Mouse (Mus musculus) cerebellum, adult 2 months (tissue): ENCODE measurements around the gene Arglu1. TPM values are rescaled to one million over a fixed set of nuclear protein-coding genes. Genes with fewer than 3 reads are reported as not detected.

ENCODE experiments used
- DNase-seq, 2 experiments: peaks; one replicate each; pipeline ENCODE4 v3.0.0; 2021
- H3K27ac ChIP-seq: fragments of 200-500 bp; 2 replicates; pipeline ENCODE4 v1.5.1; 2012; ENCODE audit warnings: low read length, control low read depth, inconsistent platforms; ENCODE audit not compliant: insufficient read depth
- H3K27me3 ChIP-seq: fragments of 200-500 bp; 2 replicates; pipeline ENCODE4 v1.6.1; 2012; ENCODE audit warnings: inconsistent platforms, mild to moderate bottlenecking, low read length, moderate library complexity; ENCODE audit not compliant: control insufficient read depth, insufficient read depth
- H3K4me1 ChIP-seq: fragments of 200-500 bp; 2 replicates; pipeline ENCODE4 v1.6.1; 2011; ENCODE audit warnings: low read length; ENCODE audit not compliant: control insufficient read depth, insufficient read depth
- H3K4me3 ChIP-seq: fragments of 200-500 bp; replicated peaks from 2 replicates; pipeline ENCODE3; 2011; ENCODE audit warnings: mild to moderate bottlenecking, low read depth, low read length, control low read depth; ENCODE audit not compliant: insufficient read depth
- CTCF ChIP-seq: fragments of 200-500 bp; IDR thresholded peaks from 2 replicates; pipeline ENCODE4 v1.5.1; 2011; ENCODE audit warnings: low read depth, mild to moderate bottlenecking, control low read depth, low read length, moderate library complexity, borderline replicate concordance; ENCODE audit not compliant: insufficient read depth
- POLR2A ChIP-seq: fragments of 200-500 bp; IDR thresholded peaks from 2 replicates; pipeline ENCODE4 v1.6.1; 2011; ENCODE audit warnings: low read length, control low read depth, borderline replicate concordance; ENCODE audit not compliant: insufficient read depth
- WGBS: fragments of 180-500 bp; shearing (Covaris S2); methylation state at CpG from one replicate; pipeline ENCODE4 v1.1.7; 2018; 5-methylcytosine and 5-hydroxymethylcytosine counted together
- polyA plus RNA-seq: library from polyadenylated mRNA; depleted of rRNA; stranded (reverse); fragments of >200 nt; gene quantifications from 2 replicates; pipeline ENCODE4 v1.2.3, GENCODE M21; 2012; rRNA removed

Gene Arglu1
- polyA plus RNA-seq, 1 experiment: 106 TPM

- no peak for TF ChIP-seq CTCF
- TF ChIP-seq POLR2A: no peak
- WGBS: 37% methylated on average over 8 of the region's 8 CpGs
- Histone ChIP-seq H3K4me3 (no peak overlapping the region), H3K27ac (no peak overlapping the region), H3K27me3 (no peaks in the 10 kb centered on the region), H3K4me1 (peaks cover 7% of the 10 kb centered on the region; the same call in 1 of the 2 replicates)
- peak in 1 of 2 experiments; percentile 27 for DNase-seq
Measured at GRCm38 (mm10) chr8:8623486-8623885, 66.8 kb downstream of the Arglu1 start.

- no peak for TF ChIP-seq POLR2A
- 10% methylated on average over 3 of the region's 3 CpGs for WGBS
- peak in 1 of 2 experiments; percentile 41 for DNase-seq
- H3K27ac ChIP-seq: no peak overlapping the region
- peaks cover 7% of the 10 kb centered on the region; the same call in 1 of the 2 replicates for H3K4me1 ChIP-seq
- no peak overlapping the region for H3K4me3 ChIP-seq
- no peaks in the 10 kb centered on the region for H3K27me3 ChIP-seq
Measured at GRCm38 (mm10) chr8:8622476-8622875, 67.8 kb downstream of the Arglu1 start.

GRCm38 (mm10) chr8:8622031-8622430 lies 68.3 kb downstream of the Arglu1 start:
- DNase-seq: peak; percentile 15 to 24
- H3K4me3 ChIP-seq: peak overlapping the region; percentile 1
- peaks cover 7% of the 10 kb centered on the region; the same call in 1 of the 2 replicates for H3K4me1 ChIP-seq
- H3K27me3 ChIP-seq: no peaks in the 10 kb centered on the region
- 15% methylated on average over 12 of the region's 12 CpGs for WGBS
- H3K27ac ChIP-seq: no peak overlapping the region
- TF ChIP-seq CTCF (no peak), POLR2A (no peak)

GRCm38 (mm10) chr8:8621236-8621917 lies 68.9 kb downstream of the Arglu1 start:
- Histone ChIP-seq H3K27me3 (no peaks in the 10 kb centered on the region), H3K4me3 (no peak overlapping the region), H3K27ac (no peak overlapping the region), H3K4me1 (peaks cover 7% of the 10 kb centered on the region; the same call in 1 of the 2 replicates)
- TF ChIP-seq CTCF (no peak), POLR2A (no peak)
- DNase-seq: no peak
- WGBS: 66% methylated on average over 16 of the region's 16 CpGs

- Histone ChIP-seq H3K27me3 (no peaks in the 10 kb centered on the region), H3K4me1 (peaks cover 7% of the 10 kb centered on the region; the same call in 1 of the 2 replicates), H3K4me3 (no peak overlapping the region), H3K27ac (no peak overlapping the region)
- no peak for TF ChIP-seq POLR2A
- TF ChIP-seq CTCF: no peak
- DNase-seq: no peak
- 94% methylated on average over 21 of the region's 21 CpGs for WGBS
Measured at GRCm38 (mm10) chr8:8620536-8620935, 69.8 kb downstream of the Arglu1 start.

- WGBS: 84% methylated on average over 19 of the region's 19 CpGs
- H3K27me3 ChIP-seq: no peaks in the 10 kb centered on the region
- peaks cover 7% of the 10 kb centered on the region; the same call in 1 of the 2 replicates for H3K4me1 ChIP-seq
- H3K27ac ChIP-seq: no peak overlapping the region
- DNase-seq: no peak
- no peak overlapping the region for H3K4me3 ChIP-seq
- TF ChIP-seq CTCF (no peak), POLR2A (no peak)
Measured at GRCm38 (mm10) chr8:8619221-8620194, 70.8 kb downstream of the Arglu1 start.

Other genes with a start within 250 kb of the Arglu1 start
- gene Efnb2, start 29.3 kb downstream of the Arglu1 start, polyA plus RNA-seq: 14.3 and 15.7 TPM in 2 replicates